Mouse (Mus musculus): ENCODE measurements around the gene Ankfn1. TPM values are rescaled to one million over a fixed set of nuclear protein-coding genes. Genes with fewer than 3 reads are reported as not detected.

Gene Ankfn1
- polyA plus RNA-seq, 1 experiment from 2014 or later, result 0.39 TPM

DNA sequence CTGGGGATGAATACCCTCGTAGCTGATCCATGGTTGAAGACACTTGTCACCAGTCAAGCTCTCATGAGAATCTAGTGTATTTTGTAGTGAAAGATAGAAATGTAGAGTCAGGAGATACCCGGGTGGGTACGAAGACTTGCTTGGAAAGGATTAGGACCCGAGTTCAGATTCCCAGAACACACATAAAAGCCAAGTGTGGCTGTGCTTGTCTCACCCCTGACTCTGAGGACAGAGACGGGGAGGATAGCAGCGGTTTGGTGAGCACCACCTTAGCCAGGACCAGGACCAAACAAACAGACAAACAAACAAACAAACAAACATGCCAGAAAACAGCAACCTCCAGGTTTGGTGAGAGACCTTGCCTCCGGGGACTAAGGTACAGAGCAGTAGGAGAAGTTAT lies 61.1 kb downstream of the Ankfn1 start:
- no peak for ATAC-seq (ENCODE audit: insufficient number of reproducible peaks, insufficient read depth, low FRiP score, low read depth)
- H3K36me3 ChIP-seq (ENCODE audit: control insufficient read depth, insufficient read depth, low read length), result no peaks in the 10 kb centered on the region

GRCm38 (mm10) chr11:89708526-89708925 lies 68.9 kb downstream of the Ankfn1 start:
- Histone ChIP-seq H3K4me1 (ENCODE audit: control insufficient read depth, insufficient read depth, low read length) (no peaks in the 10 kb centered on the region), H3K9me3 (ENCODE audit: control insufficient read depth, low read depth, low read length) (no peaks in the 10 kb centered on the region), H3K27me3 (ENCODE audit: control insufficient read depth, insufficient read depth, low read length) (no peaks in the 10 kb centered on the region), H3K9ac (replicated peaks; ENCODE audit: low read depth, low read length) (no peak overlapping the region), H3K36me3 (ENCODE audit: control insufficient read depth, insufficient read depth, low read length) (no peaks in the 10 kb centered on the region), H3K27ac (ENCODE audit: low read length) (no peak overlapping the region), H3K4me3 (ENCODE audit: low read depth, low read length) (no peak overlapping the region), H3K4me2 (replicated peaks; ENCODE audit: low read depth, low read length) (no peak overlapping the region)
- WGBS, result 93% methylated on average over 7 of the region's 7 CpGs
- no peak for ATAC-seq (ENCODE audit: insufficient number of reproducible peaks, insufficient read depth, low FRiP score, low read depth)

More for the DNA sequence above, 61.1 kb downstream of the Ankfn1 start:
- H3K4me3 ChIP-seq (ENCODE audit: low read depth, low read length), result no peak overlapping the region
- whole genome bisulfite sequencing, result 90% methylated on average over 7 of the region's 7 CpGs
- no peak overlapping the region for H3K9ac ChIP-seq (replicated peaks; ENCODE audit: low read depth, low read length)
- no peak overlapping the region for H3K27ac ChIP-seq (ENCODE audit: low read length)
- no peaks in the 10 kb centered on the region for H3K4me1 ChIP-seq (ENCODE audit: control insufficient read depth, insufficient read depth, low read length)
- H3K4me2 ChIP-seq (replicated peaks; ENCODE audit: low read depth, low read length), result no peak overlapping the region
- H3K9me3 ChIP-seq (ENCODE audit: control insufficient read depth, low read depth, low read length), result no peaks in the 10 kb centered on the region
- no peaks in the 10 kb centered on the region for H3K27me3 ChIP-seq (ENCODE audit: control insufficient read depth, insufficient read depth, low read length)

DNA sequence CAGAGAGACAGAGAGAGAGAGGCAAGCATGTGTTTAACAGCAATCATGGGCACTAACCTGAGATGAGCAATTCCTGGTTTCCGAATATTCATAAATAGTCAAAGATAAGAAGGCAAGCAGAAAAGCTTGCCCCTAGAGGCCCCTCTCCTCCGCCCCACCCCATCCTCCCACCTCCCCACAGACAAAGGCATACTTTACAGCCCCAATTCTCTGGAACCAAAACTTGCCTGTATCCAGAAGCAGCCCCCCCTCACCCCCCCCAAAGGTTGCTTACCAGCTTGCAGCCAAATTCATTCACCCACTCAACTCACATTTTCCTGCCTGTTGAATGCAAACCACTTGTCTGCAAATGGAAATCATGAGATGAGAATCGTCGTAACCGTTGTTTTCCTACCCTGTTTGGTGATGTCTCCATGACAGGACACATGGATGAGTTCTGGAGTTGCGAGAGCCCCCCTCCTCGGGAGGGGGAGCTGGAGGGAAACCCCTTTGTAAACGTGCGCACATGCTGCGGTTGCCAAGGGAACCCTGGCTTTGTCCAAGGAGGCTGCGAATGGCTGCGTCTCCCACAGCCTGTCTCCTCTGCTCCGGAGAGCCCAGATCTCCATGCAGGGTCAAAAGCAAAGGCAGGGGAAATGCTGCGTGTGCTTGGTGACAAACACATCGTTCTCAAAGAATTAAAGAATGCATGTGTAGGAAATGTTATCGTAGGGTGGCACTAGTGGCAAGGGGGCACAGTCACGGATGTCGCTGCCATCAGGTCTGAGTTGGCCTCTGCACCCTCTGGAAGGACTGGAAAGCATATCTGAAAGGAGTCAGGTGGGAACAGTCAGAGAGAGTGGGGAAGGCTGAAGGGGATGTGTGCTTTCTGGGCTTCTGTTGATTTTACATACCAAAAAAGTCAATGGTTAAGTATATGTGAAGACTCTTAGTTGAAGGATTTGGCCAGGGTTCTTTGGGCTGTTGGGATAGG lies 80.7 kb downstream of the Ankfn1 start:
- 39% methylated on average over 18 of the region's 18 CpGs for WGBS
- no peak overlapping the region for H3K9ac ChIP-seq (replicated peaks; ENCODE audit: low read depth, low read length)
- H3K4me2 ChIP-seq (replicated peaks; ENCODE audit: low read depth, low read length), result no peak overlapping the region
- H3K27me3 ChIP-seq (ENCODE audit: control insufficient read depth, insufficient read depth, low read length), result no peaks in the 10 kb centered on the region
- no peak overlapping the region for H3K27ac ChIP-seq (ENCODE audit: low read length)
- H3K36me3 ChIP-seq (ENCODE audit: control insufficient read depth, insufficient read depth, low read length), result no peaks in the 10 kb centered on the region
- no peak overlapping the region for H3K4me3 ChIP-seq (ENCODE audit: low read depth, low read length)
- ATAC-seq (ENCODE audit: insufficient number of reproducible peaks, insufficient read depth, low FRiP score, low read depth), result no peak
- H3K4me1 ChIP-seq (ENCODE audit: control insufficient read depth, insufficient read depth, low read length), result no peaks in the 10 kb centered on the region
- H3K9me3 ChIP-seq (ENCODE audit: control insufficient read depth, low read depth, low read length), result no peaks in the 10 kb centered on the region

DNA sequence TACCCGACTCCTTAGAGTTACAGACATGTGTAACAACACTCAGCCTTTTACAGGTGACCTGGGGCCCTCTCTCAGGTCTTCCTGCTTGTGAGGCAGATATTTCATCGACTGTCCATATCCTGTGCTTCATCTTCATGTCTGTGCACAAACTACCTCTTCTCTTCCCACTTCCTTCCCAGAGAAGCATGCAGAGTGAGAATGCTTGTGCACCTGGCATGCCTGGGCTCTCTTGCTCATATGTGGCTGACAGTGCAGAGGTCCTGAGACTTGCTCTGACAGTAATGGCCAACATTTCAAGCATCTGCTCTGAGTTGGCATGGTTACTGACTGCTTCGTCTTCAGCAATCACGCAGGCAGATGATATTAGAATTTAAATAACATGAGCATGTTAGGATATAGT lies 83.8 kb downstream of the Ankfn1 start:
- 82% methylated on average over 4 of the region's 4 CpGs for WGBS
- H3K27me3 ChIP-seq (ENCODE audit: control insufficient read depth, insufficient read depth, low read length), result no peaks in the 10 kb centered on the region
- no peaks in the 10 kb centered on the region for H3K4me1 ChIP-seq (ENCODE audit: control insufficient read depth, insufficient read depth, low read length)
- no peak for ATAC-seq (ENCODE audit: insufficient number of reproducible peaks, insufficient read depth, low FRiP score, low read depth)
- H3K9ac ChIP-seq (replicated peaks; ENCODE audit: low read depth, low read length), result no peak overlapping the region
- H3K36me3 ChIP-seq (ENCODE audit: control insufficient read depth, insufficient read depth, low read length), result no peaks in the 10 kb centered on the region
- no peak overlapping the region for H3K27ac ChIP-seq (ENCODE audit: low read length)
- H3K9me3 ChIP-seq (ENCODE audit: control insufficient read depth, low read depth, low read length), result no peaks in the 10 kb centered on the region
- no peak overlapping the region for H3K4me3 ChIP-seq (ENCODE audit: low read depth, low read length)
- H3K4me2 ChIP-seq (replicated peaks; ENCODE audit: low read depth, low read length), result no peak overlapping the region

DNA sequence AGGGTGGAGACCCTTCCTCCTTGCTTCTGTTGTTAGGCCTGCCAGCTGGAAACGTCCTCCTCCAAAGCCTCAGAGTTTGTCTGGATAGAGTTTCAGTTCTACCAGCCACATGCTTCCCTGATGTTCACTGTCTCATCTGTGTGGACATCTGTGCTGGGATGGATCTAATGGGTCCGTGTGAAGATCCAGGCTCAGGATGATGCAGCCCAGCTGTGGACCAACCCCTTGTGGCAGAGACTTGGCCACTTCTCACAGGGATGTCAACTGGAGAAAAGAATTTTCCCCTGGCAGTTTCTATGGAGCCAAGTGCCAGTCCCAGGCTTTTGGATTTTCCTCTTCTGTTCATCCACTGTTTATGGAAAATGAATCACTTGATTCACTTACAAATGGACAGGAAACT lies 100.5 kb downstream of the Ankfn1 start:
- Histone ChIP-seq H3K4me1 (ENCODE audit: control insufficient read depth, insufficient read depth, low read length) (0 out of 2 replicates have a peak, but pooled peaks cover 2% of the 10 kb centered on the region), H3K4me2 (replicated peaks; ENCODE audit: low read depth, low read length) (no peak overlapping the region), H3K9ac (replicated peaks; ENCODE audit: low read depth, low read length) (no peak overlapping the region), H3K27ac (ENCODE audit: low read length) (no peak overlapping the region), H3K9me3 (ENCODE audit: control insufficient read depth, low read depth, low read length) (no peaks in the 10 kb centered on the region), H3K27me3 (ENCODE audit: control insufficient read depth, insufficient read depth, low read length) (no peaks in the 10 kb centered on the region), H3K36me3 (ENCODE audit: control insufficient read depth, insufficient read depth, low read length) (no peaks in the 10 kb centered on the region), H3K4me3 (ENCODE audit: low read depth, low read length) (no peak overlapping the region)
- ATAC-seq (ENCODE audit: insufficient number of reproducible peaks, insufficient read depth, low FRiP score, low read depth), result peak; percentile 56; the same call in 1 of the 2 replicates
- WGBS, result 17% methylated on average over 2 of the region's 2 CpGs

- Histone ChIP-seq H3K9ac (replicated peaks; ENCODE audit: low read depth, low read length) (no peak overlapping the region), H3K36me3 (ENCODE audit: control insufficient read depth, insufficient read depth, low read length) (no peaks in the 10 kb centered on the region), H3K9me3 (ENCODE audit: control insufficient read depth, low read depth, low read length) (no peaks in the 10 kb centered on the region), H3K4me3 (ENCODE audit: low read depth, low read length) (no peak overlapping the region), H3K4me2 (replicated peaks; ENCODE audit: low read depth, low read length) (no peak overlapping the region), H3K27ac (ENCODE audit: low read length) (no peak overlapping the region), H3K4me1 (ENCODE audit: control insufficient read depth, insufficient read depth, low read length) (0 out of 2 replicates have a peak, but pooled peaks cover 2% of the 10 kb centered on the region), H3K27me3 (ENCODE audit: control insufficient read depth, insufficient read depth, low read length) (no peaks in the 10 kb centered on the region)
- no peak for ATAC-seq (ENCODE audit: insufficient number of reproducible peaks, insufficient read depth, low FRiP score, low read depth)
- 17% methylated on average over 1 of the region's 1 CpGs for WGBS
Measured at GRCm38 (mm10) chr11:89673916-89674507, 103.4 kb downstream of the Ankfn1 start.

- Histone ChIP-seq H3K27ac (ENCODE audit: low read length) (no peak overlapping the region), H3K9me3 (ENCODE audit: control insufficient read depth, low read depth, low read length) (no peaks in the 10 kb centered on the region), H3K36me3 (ENCODE audit: control insufficient read depth, insufficient read depth, low read length) (no peaks in the 10 kb centered on the region), H3K4me3 (ENCODE audit: low read depth, low read length) (no peak overlapping the region), H3K4me1 (ENCODE audit: control insufficient read depth, insufficient read depth, low read length) (0 out of 2 replicates have a peak, but pooled peaks cover 2% of the 10 kb centered on the region), H3K27me3 (ENCODE audit: control insufficient read depth, insufficient read depth, low read length) (no peaks in the 10 kb centered on the region), H3K4me2 (replicated peaks; ENCODE audit: low read depth, low read length) (no peak overlapping the region), H3K9ac (replicated peaks; ENCODE audit: low read depth, low read length) (no peak overlapping the region)
- WGBS, result 32% methylated on average over 3 of the region's 3 CpGs
- no peak for ATAC-seq (ENCODE audit: insufficient number of reproducible peaks, insufficient read depth, low FRiP score, low read depth)
Measured at GRCm38 (mm10) chr11:89672510-89673085, 104.9 kb downstream of the Ankfn1 start.

- Histone ChIP-seq H3K27me3 (ENCODE audit: control insufficient read depth, insufficient read depth, low read length) (no peaks in the 10 kb centered on the region), H3K36me3 (ENCODE audit: control insufficient read depth, insufficient read depth, low read length) (no peaks in the 10 kb centered on the region), H3K4me3 (ENCODE audit: low read depth, low read length) (no peak overlapping the region), H3K27ac (ENCODE audit: low read length) (no peak overlapping the region), H3K4me2 (replicated peaks; ENCODE audit: low read depth, low read length) (no peak overlapping the region), H3K9ac (replicated peaks; ENCODE audit: low read depth, low read length) (no peak overlapping the region), H3K9me3 (ENCODE audit: control insufficient read depth, low read depth, low read length) (no peaks in the 10 kb centered on the region), H3K4me1 (ENCODE audit: control insufficient read depth, insufficient read depth, low read length) (no peaks in the 10 kb centered on the region)
- whole genome bisulfite sequencing, result 78% methylated on average over 14 of the region's 14 CpGs
- no peak for ATAC-seq (ENCODE audit: insufficient number of reproducible peaks, insufficient read depth, low FRiP score, low read depth)
Measured at GRCm38 (mm10) chr11:89665170-89665880, 112.1 kb downstream of the Ankfn1 start.

All from stomach, embryonic 14.5 days (tissue).